Mouse (Mus musculus) kidney, postnatal 4 days (tissue): ENCODE results near the gene Sub1.

Experiments
- DNase-seq, 2 experiments: peaks; one replicate each; pipeline ENCODE4 v3.0.0; 2021; ENCODE audit warnings: mixed read lengths in 2 of 2

The Sub1 gene

GRCm38 (mm10) chr15:11996883-11997282 is at the start of gene Sub1:
TSS of gene Sub1 (minus strand) at chr15:11996983.
- DNase-seq = no peak

- DNase-seq = no peak
Observed at GRCm38 (mm10) chr15:12040407-12040710, 43.6 kb upstream of the Sub1 start.

GRCm38 (mm10) chr15:12039671-12040406 is 43.1 kb upstream of the Sub1 start:
- DNase-seq = no peak

- DNase-seq = no peak
Observed at GRCm38 (mm10) chr15:12039256-12039655, 42.5 kb upstream of the Sub1 start.

GRCm38 (mm10) chr15:12037866-12038625 is 41.3 kb upstream of the Sub1 start:
- peak in 1 of 2 experiments; percentile 32 for DNase-seq

- peak; percentile 17 to 28 for DNase-seq
Observed at GRCm38 (mm10) chr15:12037217-12037616, 40.4 kb upstream of the Sub1 start.

GRCm38 (mm10) chr15:12036675-12037074 is 39.9 kb upstream of the Sub1 start:
- DNase-seq = no peak

DNA sequence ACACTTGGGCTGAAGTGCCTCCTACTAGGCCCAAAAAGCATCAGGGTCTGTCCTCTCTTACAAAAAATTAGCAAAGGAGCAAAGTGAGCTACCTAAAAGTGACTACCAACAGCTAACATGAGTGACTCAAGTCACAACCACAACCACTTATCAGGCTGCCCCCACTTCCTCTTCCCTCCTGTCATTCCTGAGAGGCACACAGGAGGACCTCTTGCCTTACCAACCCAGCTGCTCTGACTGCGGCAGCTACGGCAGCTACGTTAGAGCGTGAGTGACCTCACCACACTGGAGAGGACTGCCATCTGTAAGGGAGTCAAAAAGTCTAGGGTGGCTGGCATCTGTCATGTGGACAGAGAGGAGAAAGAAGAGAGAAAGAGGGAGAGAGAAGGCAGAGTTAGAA is 37.5 kb upstream of the Sub1 start:
- no peak for DNase-seq

DNA sequence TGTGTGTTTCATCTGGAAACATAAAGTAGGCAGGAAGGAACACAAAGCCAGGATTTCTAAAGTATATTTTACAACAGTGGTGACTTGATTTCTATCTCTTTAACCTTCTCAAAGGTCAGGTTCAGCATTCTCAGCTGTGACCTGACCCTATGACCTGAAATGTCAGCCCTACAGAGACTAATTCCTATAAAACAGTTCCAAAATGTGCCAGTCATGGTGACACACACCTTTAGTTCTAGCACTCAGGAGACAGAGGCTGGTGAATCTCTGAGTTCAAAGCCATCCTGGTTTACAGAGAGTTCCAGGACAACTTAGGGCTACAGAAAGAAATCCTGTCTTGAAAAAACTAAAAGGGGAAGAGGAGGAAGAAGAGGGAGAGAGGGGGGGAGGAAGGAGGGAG is 36.4 kb upstream of the Sub1 start:
- DNase-seq = no peak

- DNase-seq = no peak
Observed at GRCm38 (mm10) chr15:12032512-12032911, 35.7 kb upstream of the Sub1 start.

DNA sequence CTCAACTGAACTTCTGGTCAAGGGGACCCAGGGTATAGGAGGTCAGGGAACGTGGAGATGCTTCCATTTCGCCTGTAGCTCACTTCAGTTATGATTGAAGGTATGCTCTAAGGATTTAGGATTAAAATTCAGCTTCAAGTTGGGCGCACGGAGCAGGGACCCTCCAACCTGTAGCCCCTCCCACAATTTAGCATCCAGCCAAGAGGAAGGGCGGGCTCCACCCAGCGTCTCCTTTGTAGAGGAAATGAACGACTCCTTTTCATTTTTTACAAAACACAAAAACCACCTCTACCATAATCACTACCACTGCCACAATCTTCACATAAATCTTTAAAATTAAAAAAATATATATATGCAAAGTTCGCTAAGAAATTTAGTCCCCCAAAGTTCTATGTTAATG is 35.1 kb upstream of the Sub1 start:
- no peak for DNase-seq

GRCm38 (mm10) chr15:12030221-12030620 is 33.4 kb upstream of the Sub1 start:
- DNase-seq = no peak

GRCm38 (mm10) chr15:12027807-12028206 is 31.0 kb upstream of the Sub1 start:
- no peak for DNase-seq

GRCm38 (mm10) chr15:12026932-12027450 is 30.2 kb upstream of the Sub1 start:
- DNase-seq = no peak

DNA sequence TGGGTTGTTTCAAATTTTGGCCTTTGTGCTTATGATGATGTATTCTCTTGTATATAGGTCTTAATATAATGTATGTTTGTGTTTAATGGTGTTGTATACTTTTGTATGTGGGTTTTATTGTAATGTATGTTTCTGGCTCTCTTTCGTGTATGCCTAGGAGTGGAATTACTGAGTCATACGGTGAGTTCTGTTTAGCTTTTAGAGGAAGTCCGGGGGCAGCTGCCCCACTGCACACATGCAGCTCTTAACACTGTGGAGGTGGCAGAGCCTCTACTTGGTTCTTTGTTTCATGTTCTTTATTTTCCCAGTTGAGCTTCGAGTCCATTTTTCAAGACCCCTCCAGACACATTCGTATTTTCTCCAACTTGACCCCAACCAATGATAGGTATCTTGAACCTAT is 29.2 kb upstream of the Sub1 start:
- DNase-seq = no peak

GRCm38 (mm10) chr15:12025341-12025740 is 28.6 kb upstream of the Sub1 start:
- no peak for DNase-seq

DNA sequence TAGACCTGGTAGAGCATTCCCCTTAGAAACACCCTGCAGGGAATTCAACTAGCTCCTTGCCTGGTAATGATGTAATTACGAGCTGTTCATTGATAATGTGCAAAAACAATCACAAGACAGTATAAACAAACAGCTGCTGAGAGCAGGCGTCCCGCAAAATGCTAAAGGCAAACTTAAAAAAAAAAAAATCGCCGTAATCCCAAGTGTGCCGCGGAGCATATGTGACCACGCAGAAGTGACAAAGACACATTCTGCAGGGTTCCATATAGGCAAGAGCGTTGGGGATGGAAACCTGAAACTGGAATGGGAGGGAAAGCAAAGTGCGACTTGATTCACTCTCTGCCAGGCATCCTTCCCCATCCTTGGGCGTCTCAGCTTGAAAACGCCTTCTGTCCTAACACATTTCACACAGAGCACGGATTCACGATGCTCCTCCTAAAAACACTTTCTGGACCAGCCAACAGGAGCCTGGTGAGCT is 28.0 kb upstream of the Sub1 start:
- no peak for DNase-seq

DNA sequence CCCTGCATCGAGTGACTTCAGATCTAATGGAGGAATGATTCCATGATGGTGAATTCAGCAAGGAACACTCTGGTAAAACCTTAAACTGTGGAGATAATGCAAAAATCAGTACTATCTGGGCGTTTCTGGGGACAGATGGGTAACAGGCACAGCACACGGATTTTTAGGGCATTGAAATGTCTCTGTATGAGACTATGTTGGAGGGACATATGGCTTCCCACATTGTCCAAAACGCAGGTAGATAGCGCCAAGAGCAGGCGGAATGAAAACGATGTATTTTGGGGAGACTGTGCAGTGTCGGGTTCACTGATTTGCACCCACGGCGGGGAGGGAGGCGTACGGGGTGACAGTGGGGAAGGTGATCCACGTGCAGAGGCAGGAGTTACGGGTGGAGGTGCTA is 22.7 kb upstream of the Sub1 start:
- DNase-seq = no peak

- no peak for DNase-seq
Observed at GRCm38 (mm10) chr15:12018428-12018757, 21.6 kb upstream of the Sub1 start.

DNA sequence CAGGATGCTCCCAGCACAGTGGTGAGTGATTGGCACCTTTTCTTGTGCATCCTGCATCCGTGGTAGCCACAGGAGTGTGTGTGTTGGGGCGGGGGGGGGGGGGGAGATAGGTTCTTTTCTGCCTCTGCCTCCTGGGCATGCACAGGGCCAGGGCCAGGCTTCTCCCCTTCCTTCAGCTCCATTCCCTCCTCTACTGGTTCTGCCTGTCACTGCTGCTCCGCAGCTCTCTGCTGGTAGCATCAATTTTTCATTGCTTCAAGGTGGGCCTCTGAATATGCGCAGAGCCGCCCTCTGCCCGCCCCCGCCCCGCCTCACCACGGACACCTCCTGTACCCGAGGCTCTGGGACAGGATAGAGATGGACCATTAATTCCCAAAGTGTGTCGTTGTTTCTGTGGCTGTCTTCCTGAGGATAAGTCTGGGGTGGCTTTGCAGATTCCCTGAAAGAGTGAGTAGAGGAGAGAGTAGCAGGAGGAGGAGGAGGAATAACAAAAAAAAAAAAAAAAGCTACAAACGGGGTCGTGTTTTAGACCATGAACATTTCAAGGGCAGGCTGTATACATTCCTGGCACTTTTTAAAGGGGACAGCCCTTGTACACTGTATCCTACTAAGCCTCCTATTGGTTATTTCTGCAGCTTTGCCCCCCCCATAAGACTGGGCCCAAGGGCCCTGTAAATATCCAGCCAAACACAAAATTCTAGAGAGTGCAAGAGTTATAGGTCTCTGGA is 21.1 kb upstream of the Sub1 start:
- DNase-seq = no peak

- DNase-seq = no peak
Observed at GRCm38 (mm10) chr15:12014197-12014905, 17.6 kb upstream of the Sub1 start.

- no peak for DNase-seq
Observed at GRCm38 (mm10) chr15:12013532-12014196, 16.9 kb upstream of the Sub1 start.
